Mouse (Mus musculus): ENCODE results near the gene Gm49393. TPM values are rescaled to one million over a fixed set of nuclear protein-coding genes. Genes with fewer than 3 reads are reported as not detected.

Gm49393 gene
- total RNA-seq, 4 experiments from 2014 or later = not detected

- DNase-seq (ENCODE audit: low spot score in 2 of 2) = no peak
Observed at GRCm38 (mm10) chr13:60809690-60810089, 125.7 kb downstream of the Gm49393 start.

Other genes with a start within 250 kb of the Gm49393 start
- not detected for gene BC051665, start 149.2 kb downstream of the Gm49393 start, total RNA-seq (2022)
- not detected for gene Ctsll3, start 132.7 kb downstream of the Gm49393 start, total RNA-seq (2022)
- gene 4930486L24Rik, start 71.1 kb downstream of the Gm49393 start, total RNA-seq (2022) = not detected
- under 1 TPM in 1 of 4 experiments, not detected in 3; 0.46 TPM for gene Gm49392, start 38.7 kb downstream of the Gm49393 start, total RNA-seq (2022)
- gene Ctla2b, start 38.1 kb downstream of the Gm49393 start, total RNA-seq (2022) = 1 to 10 TPM in 2 of 4 experiments, under 1 TPM in 2; 0.46 to 3.3 (median 1.5) TPM
- gene Tpbpb, start 30.7 kb downstream of the Gm49393 start, total RNA-seq (2022) = not detected
- 1 to 10 TPM in 1 of 4 experiments, under 1 TPM in 1, not detected in 2; 0.68 to 1.1 TPM for gene Gm49391, start 981 bp upstream of the Gm49393 start, total RNA-seq (2022)
- 10 to 100 TPM; 11.5 to 22.1 (median 14.0) TPM for gene Ctla2a, start 1.0 kb upstream of the Gm49393 start, total RNA-seq (2022)
- gene Tpbpa, start 6.4 kb upstream of the Gm49393 start, total RNA-seq (2022) = not detected
- not detected for gene Ctsj, start 70.4 kb upstream of the Gm49393 start, total RNA-seq (2022)
- gene Ctsq, start 105.0 kb upstream of the Gm49393 start, total RNA-seq (2022) = not detected
- not detected for gene Ctsr, start 228.7 kb upstream of the Gm49393 start, total RNA-seq (2022)

All from left cerebral cortex, adult 8-10 months (tissue).